Mouse (Mus musculus): ENCODE data around the gene Gm13691. TPM values are rescaled to one million over a fixed set of nuclear protein-coding genes. Genes with fewer than 3 reads are reported as not detected.
A peak's percentile ranks its signal among the peaks of the same experiment; 100 is the strongest.
"Not testable (repeated sequence)": the region's sequence is repeated elsewhere in the genome, so short reads cannot be mapped to it uniquely, and the experiment has no call there.

The Gm13691 gene
- total RNA-seq (2021) = 1 to 10 TPM; 1.6 to 1.7 TPM
- long read RNA-seq = 0 reads

- not testable (repeated sequence) for DNase-seq (ENCODE audit: low spot score in 2 of 2)
Observed at GRCm38 (mm10) chr2:83990253-83990652, at the start of gene Gm13691. Gm13691 (plus strand) TSS chr2:83990553.

GRCm38 (mm10) chr2:83940931-83941361 lies 49.4 kb upstream of the Gm13691 start, which contains the start of gene Zswim2:
Zswim2 (minus strand) TSS chr2:83941228.
- peak; percentile 89 to 94 for DNase-seq (ENCODE audit: low spot score in 2 of 2)

DNA sequence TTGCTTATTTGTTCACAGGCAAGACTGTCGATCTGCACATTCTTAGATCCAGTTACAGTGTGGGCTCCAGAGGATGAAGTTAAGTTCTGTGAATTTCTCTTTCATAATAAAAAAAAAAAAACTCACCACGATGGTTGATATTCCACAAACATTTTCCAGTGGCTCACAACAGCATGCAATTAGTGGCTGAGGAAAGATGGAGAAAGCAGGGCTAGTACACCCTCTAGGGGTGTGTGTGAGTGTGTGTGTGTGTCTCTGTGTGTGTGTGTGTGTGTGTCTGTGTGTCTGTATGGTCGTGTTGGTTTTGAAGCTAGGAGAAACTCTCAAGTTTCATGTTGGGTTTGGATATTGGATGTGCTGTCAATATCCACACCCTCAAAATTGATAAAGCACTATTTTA lies 49.0 kb upstream of the Gm13691 start:
- no peak for DNase-seq (ENCODE audit: low spot score in 2 of 2)

DNA sequence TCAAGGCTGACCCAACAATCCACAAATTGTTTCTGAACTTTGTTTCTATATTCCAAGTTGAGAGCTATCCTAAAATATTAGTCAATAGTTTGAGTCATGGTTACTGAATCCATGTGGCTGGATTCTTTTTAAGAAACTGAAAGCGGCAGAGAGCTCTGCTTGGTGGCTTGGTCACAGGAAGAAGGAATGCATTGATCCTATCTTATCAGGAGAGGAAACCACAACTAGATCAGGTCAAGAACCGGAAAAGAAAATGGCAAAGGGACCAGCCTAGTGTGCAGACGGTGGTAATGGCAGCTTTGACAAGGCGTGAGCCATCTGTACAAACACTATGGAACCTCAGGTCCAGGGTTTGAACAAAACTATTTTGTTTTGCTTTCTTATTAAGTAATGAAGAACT lies 48.6 kb upstream of the Gm13691 start:
- DNase-seq (ENCODE audit: low spot score in 2 of 2) = no peak

- not testable (repeated sequence) for DNase-seq (ENCODE audit: low spot score in 2 of 2)
Observed at GRCm38 (mm10) chr2:83955393-83955792, 35.0 kb upstream of the Gm13691 start, which contains the start of gene Gm13698. Gm13698 (plus strand) TSS chr2:83955693.

GRCm38 (mm10) chr2:83961203-83961602 lies 29.1 kb upstream of the Gm13691 start, which contains the start of gene Gm13693:
Gm13693 (plus strand) TSS chr2:83961503.
- DNase-seq (ENCODE audit: low spot score in 2 of 2) = not testable (repeated sequence)

DNA sequence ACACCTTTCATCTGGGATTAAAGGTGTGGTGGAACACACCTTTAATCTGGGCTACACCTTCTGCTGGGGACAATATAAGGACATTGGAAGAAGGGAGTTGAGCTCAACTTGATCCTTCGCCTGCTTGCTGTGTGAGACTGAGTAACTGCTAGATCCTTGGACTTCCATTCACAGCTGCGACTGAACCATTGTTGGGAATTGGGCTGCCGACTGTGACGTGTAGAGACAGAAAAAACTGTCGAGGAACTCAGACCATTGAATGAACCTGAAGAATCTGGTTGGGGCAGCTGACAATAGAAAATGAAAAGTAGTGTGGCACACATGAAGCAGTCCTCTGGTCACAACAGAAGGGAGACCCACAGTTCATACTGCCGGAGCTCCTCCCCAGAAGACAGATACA lies 23.3 kb upstream of the Gm13691 start, which contains the start of gene Gm13695:
TSS of gene Gm13695 (plus strand) at position 301 of the 400 bp plus-strand sequence.
- DNase-seq (ENCODE audit: low spot score in 2 of 2) = not testable (repeated sequence)

DNA sequence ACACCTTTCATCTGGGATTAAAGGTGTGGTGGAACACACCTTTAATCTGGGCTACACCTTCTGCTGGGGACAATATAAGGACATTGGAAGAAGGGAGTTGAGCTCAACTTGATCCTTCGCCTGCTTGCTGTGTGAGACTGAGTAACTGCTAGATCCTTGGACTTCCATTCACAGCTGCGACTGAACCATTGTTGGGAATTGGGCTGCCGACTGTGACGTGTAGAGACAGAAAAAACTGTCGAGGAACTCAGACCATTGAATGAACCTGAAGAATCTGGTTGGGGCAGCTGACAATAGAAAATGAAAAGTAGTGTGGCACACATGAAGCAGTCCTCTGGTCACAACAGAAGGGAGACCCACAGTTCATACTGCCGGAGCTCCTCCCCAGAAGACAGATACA lies 17.5 kb upstream of the Gm13691 start, which contains the start of gene Gm13696:
TSS of gene Gm13696 (plus strand) at position 301 of the 400 bp plus-strand sequence.
- DNase-seq (ENCODE audit: low spot score in 2 of 2) = not testable (repeated sequence)

- not testable (repeated sequence) for DNase-seq (ENCODE audit: low spot score in 2 of 2)
Observed at GRCm38 (mm10) chr2:83978633-83979032, 11.7 kb upstream of the Gm13691 start, which contains the start of gene Gm13694. Gm13694 (plus strand) TSS chr2:83978933.

DNA sequence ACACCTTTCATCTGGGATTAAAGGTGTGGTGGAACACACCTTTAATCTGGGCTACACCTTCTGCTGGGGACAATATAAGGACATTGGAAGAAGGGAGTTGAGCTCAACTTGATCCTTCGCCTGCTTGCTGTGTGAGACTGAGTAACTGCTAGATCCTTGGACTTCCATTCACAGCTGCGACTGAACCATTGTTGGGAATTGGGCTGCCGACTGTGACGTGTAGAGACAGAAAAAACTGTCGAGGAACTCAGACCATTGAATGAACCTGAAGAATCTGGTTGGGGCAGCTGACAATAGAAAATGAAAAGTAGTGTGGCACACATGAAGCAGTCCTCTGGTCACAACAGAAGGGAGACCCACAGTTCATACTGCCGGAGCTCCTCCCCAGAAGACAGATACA lies 5.9 kb upstream of the Gm13691 start, which contains the start of gene Gm13697:
TSS of gene Gm13697 (plus strand) at position 301 of the 400 bp plus-strand sequence.
- not testable (repeated sequence) for DNase-seq (ENCODE audit: low spot score in 2 of 2)

DNA sequence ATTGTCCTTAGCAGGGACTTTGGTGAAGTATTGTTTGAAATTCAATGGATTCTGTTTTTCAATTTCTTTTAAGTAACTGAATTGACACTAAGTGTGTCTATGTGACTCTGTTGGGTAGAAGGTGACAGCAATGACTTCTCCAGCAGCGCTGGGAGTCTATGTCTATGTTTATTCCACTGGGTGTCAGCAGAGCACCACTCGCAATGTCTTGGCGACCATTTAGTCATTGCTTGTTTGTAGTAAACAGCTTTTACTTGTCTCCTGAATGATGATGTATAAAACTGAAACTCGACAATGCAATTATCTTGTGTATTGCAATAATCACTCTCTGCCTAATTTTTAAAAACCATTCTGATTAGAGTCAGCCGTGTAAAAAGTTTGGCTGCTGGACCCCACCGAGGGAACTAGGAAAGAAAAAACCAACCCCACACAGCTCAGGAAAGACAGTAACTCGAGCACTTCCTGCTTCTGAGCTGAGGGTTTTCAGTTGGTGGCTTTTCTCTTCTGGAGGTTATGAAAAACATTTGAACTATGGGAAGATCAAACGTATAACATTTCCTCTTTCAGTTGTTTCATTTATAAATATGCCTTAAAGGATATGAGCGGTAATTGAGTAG lies 3.4 kb downstream of the Gm13691 start:
- peak in 1 of 2 experiments; percentile 8 for DNase-seq (ENCODE audit: low spot score in 2 of 2)

GRCm38 (mm10) chr2:83994526-83994925 lies 4.2 kb downstream of the Gm13691 start:
- not testable (repeated sequence) for DNase-seq (ENCODE audit: low spot score in 2 of 2)

GRCm38 (mm10) chr2:84008913-84009312 lies 18.6 kb downstream of the Gm13691 start:
- DNase-seq (ENCODE audit: low spot score in 2 of 2) = peak; percentile 56 to 83

DNA sequence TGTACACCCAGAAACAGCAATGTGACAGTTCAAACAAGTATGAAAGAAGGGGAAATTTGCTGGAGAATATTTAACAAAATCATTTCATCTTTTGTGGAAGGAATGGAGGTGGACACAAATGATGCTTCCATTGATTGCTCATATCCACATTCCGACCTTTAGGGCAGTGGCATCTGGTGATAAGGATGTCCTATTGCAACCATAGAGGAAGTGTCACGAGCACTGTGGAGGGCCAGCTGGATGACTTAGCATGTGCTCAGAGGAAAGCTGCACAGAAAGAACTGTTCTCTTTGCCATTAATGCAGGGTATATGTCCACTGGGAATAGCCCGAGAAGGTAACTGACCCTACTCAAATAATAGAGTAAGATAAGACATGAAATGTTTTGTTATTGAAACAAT lies 19.5 kb downstream of the Gm13691 start:
- DNase-seq (ENCODE audit: low spot score in 2 of 2) = no peak

- no peak for DNase-seq (ENCODE audit: low spot score in 2 of 2)
Observed at GRCm38 (mm10) chr2:84014572-84014971, 24.2 kb downstream of the Gm13691 start.

GRCm38 (mm10) chr2:84016291-84016690 lies 25.9 kb downstream of the Gm13691 start:
- DNase-seq (ENCODE audit: low spot score in 2 of 2) = not testable (repeated sequence)

GRCm38 (mm10) chr2:84018330-84018729 lies 28.0 kb downstream of the Gm13691 start:
- no peak for DNase-seq (ENCODE audit: low spot score in 2 of 2)

- no peak for DNase-seq (ENCODE audit: low spot score in 2 of 2)
Observed at GRCm38 (mm10) chr2:84019519-84020305, 29.4 kb downstream of the Gm13691 start.

DNA sequence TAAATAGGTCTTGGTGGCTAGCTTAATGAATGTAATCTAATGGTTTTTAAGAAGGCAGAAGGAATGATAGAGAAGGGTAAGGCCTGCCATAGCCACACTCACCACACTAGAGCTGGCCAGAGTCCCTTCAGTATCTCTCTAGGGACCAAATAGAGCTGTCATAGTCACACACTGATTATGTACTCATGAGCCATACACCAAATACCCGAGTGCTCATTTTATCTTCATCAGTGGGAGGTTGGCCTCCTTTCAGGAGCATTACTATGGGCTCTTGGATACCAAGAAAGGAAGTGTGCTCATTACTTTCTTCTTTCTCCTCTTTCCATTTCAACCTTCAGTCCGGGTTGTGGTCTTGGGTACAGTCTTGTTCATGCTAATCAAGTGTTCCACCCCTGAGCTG lies 31.6 kb downstream of the Gm13691 start:
- DNase-seq (ENCODE audit: low spot score in 2 of 2) = no peak

- peak in 1 of 2 experiments; percentile 4 for DNase-seq (ENCODE audit: low spot score in 2 of 2)
Observed at GRCm38 (mm10) chr2:84022905-84023304, 32.6 kb downstream of the Gm13691 start.

- no peak for DNase-seq (ENCODE audit: low spot score in 2 of 2)
Observed at GRCm38 (mm10) chr2:84023319-84023718, 33.0 kb downstream of the Gm13691 start.

DNA sequence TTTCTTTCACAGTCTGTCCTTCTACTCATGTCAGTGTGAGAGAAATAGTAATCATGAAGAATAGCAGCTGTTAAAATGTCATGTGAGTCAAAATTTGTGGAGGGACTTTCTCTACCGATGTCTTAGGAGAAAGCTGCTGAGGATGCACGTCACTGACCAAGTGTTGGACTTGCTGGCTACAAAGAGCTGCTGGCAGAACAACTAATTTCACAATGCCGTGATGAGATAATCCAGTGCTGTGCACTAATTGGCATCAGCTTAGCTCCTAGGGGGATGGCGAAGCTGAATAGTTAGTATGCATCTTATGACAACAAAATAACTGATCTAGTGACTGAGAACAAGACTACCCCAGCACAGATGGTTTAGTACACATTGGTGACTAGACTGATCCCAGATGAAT lies 34.9 kb downstream of the Gm13691 start:
- DNase-seq (ENCODE audit: low spot score in 2 of 2) = peak; percentile 32 to 42
